Mouse (Mus musculus): ENCODE results near the gene Dbx2. TPM values are rescaled to one million over a fixed set of nuclear protein-coding genes. Genes with fewer than 3 reads are reported as not detected.

The Dbx2 gene
- polyA plus RNA-seq (2014; fragmentation: Illumina TruSeq; extraction: RNeasy Lipid Tissue Mini Kit (QIAGEN cat#74804); ENCODE audit: low read depth, low replicate concordance) = not detected

DNA sequence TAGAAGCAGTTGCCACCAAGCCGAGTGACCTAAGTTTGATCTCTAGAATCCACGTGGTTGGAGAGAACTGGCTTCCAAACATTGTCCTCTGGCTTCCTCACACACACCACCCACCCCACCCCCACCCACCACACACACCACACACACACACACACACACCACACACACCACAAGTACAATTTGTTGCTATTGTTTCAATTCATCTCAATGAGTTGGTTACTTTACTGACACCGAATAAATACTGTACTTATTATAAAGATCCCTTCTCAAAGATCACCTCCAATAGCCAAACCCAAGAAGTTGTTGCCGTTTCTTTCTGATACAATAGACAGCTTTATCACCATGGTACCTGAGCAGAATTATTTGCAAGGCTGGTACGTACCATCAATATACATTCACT is at the start of gene Dbx2:
Gene Dbx2, minus strand, starts transcription at position 101 of the 400 bp plus-strand sequence.

Other genes with a start within 250 kb of the Dbx2 start
- 0.35 TPM for gene Nell2, start 127.4 kb downstream of the Dbx2 start, polyA plus RNA-seq (2014; fragmentation: Illumina TruSeq; extraction: RNeasy Lipid Tissue Mini Kit (QIAGEN cat#74804); ENCODE audit: low read depth, low replicate concordance)
- gene Ano6, start 134.9 kb upstream of the Dbx2 start, polyA plus RNA-seq (2014; fragmentation: Illumina TruSeq; extraction: RNeasy Lipid Tissue Mini Kit (QIAGEN cat#74804); ENCODE audit: low read depth, low replicate concordance) = 13.2 TPM